Mouse (Mus musculus) heart, embryonic 11.5 days (tissue): ENCODE measurements at regions not wholly inside any gene's neighbourhood (a gene's known extent, or its start where the extent isn't known, plus 50 kb on each side); places are given as distances from the start of the nearest gene placed in this dataset.
A peak's percentile ranks its signal among the peaks of the same experiment; 100 is the strongest.

Source experiments
- ATAC-seq: fragments of 200-750 bp; cut with Nextera tagmentation; replicated peaks from 2 replicates; pipeline ENCODE4 v1.8.0; 2017; ENCODE audit warnings: moderate library complexity; ENCODE audit not compliant: insufficient number of reproducible peaks, low FRiP score, low TSS enrichment
- H3K27ac ChIP-seq: fragments of 300-500 bp; sonication (generic); 2 replicates; pipeline ENCODE4 v1.5.1; 2014; ENCODE audit warnings: mild to moderate bottlenecking, low read depth, low read length
- H3K27me3 ChIP-seq: fragments of 300-500 bp; sonication (generic); 2 replicates; pipeline ENCODE4 v1.6.1; 2014; ENCODE audit warnings: mild to moderate bottlenecking, low read length, mixed read lengths; ENCODE audit not compliant: control insufficient read depth, insufficient read depth
- H3K36me3 ChIP-seq: fragments of 300-500 bp; sonication (generic); 2 replicates; pipeline ENCODE4 v1.6.1; 2014; ENCODE audit warnings: mild to moderate bottlenecking, low read length, moderate library complexity, mixed read lengths; ENCODE audit not compliant: control insufficient read depth, insufficient read depth
- H3K4me1 ChIP-seq: fragments of 300-500 bp; sonication (generic); 2 replicates; pipeline ENCODE4 v1.6.1; 2014; ENCODE audit warnings: low read length; ENCODE audit not compliant: control insufficient read depth, insufficient read depth
- H3K4me2 ChIP-seq: fragments of 300-500 bp; sonication (generic); 2 replicates; pipeline ENCODE4 v1.6.1; 2014; ENCODE audit warnings: mild to moderate bottlenecking, moderate library complexity
- H3K4me3 ChIP-seq: fragments of 300-500 bp; sonication (generic); 2 replicates; pipeline ENCODE4 v1.5.1; 2014; ENCODE audit warnings: low read depth, low read length
- H3K9ac ChIP-seq: fragments of 300-500 bp; sonication (generic); 2 replicates; pipeline ENCODE4 v1.6.1; 2014; ENCODE audit warnings: mild to moderate bottlenecking, low read depth, low read length, moderate library complexity
- H3K9me3 ChIP-seq: fragments of 300-500 bp; sonication (generic); replicated peaks from 2 replicates; pipeline ENCODE4 v1.6.1; 2016; ENCODE audit warnings: low read length; ENCODE audit not compliant: control insufficient read depth
- WGBS: fragments of 180-500 bp; shearing (Covaris S2); extraction: QIAGEN DNeasy Blood & Tissue Kit; methylation state at CpG from one replicate; pipeline ENCODE4 v1.1.7; 2014; ENCODE audit not compliant: insufficient replicate concordance; 5-methylcytosine and 5-hydroxymethylcytosine counted together

GRCm38 (mm10) chr13:28416887-28417286, 159.6 kb downstream of the Gm11361 start:
- 39% methylated on average over 8 of the region's 8 CpGs for WGBS
- no peaks in the 10 kb centered on the region for H3K36me3 ChIP-seq
- no peaks in the 10 kb centered on the region for H3K27me3 ChIP-seq
- no peaks in the 10 kb centered on the region for H3K9me3 ChIP-seq
- peak overlapping the region; percentile 63 for H3K4me2 ChIP-seq
- H3K4me3 ChIP-seq, result no peak overlapping the region; the same call in 1 of the 2 replicates
- H3K4me1 ChIP-seq, result peaks cover 45% of the 10 kb centered on the region
- peak overlapping the region; percentile 94 for H3K27ac ChIP-seq
- H3K9ac ChIP-seq, result no peak overlapping the region
- ATAC-seq, result no peak

DNA sequence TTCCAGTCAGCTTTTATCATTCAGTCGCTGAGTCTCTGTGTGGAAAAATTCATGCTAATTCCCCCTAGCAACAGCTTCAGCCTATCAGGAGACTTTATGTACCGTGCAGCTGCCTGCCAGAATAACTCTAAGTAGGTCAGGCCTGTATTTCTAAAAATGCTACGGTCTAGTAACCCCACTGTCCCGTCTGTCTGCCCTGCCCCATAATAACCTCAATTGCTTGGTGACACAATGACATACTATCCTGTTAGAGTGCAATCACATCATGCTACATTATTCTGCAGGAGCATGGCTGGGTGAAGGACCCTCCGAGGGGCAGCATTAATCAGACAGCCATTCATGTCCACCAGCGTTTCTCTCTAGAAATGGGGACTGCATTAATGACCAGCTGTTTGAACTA, 158.9 kb downstream of the Gm11361 start:
- ATAC-seq, result no peak

DNA sequence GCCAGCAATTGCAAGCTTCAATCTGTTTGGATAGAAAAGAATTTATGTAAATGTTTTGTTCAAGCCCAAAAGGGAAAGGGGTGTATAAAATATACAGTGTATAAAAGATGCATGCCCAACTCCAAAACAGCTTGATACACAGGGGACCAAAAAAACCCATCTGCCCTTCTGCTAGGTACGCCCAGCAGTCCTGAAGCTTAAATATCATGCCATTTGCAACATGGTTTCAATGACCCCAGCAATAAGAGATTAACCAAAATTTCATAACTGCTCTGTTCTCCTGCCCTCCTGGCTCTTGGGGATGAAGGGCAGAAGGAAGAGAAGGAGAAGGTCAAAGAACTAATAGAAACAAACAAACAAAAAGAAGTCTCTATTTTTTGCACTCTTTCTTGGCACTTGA, 158.4 kb downstream of the Gm11361 start:
- Histone ChIP-seq H3K27ac (0 out of 2 replicates have a peak overlapping the region, but pooled peaks have one; percentile 18), H3K4me1 (peaks cover 35% of the 10 kb centered on the region), H3K27me3 (no peaks in the 10 kb centered on the region), H3K4me2 (no peak overlapping the region), H3K9ac (no peak overlapping the region), H3K9me3 (no peaks in the 10 kb centered on the region), H3K4me3 (no peak overlapping the region), H3K36me3 (no peaks in the 10 kb centered on the region)
- WGBS, result 74% methylated on average over 1 of the region's 1 CpGs
- ATAC-seq, result no peak

More for the DNA sequence above, 158.9 kb downstream of the Gm11361 start:
- Histone ChIP-seq H3K36me3 (no peaks in the 10 kb centered on the region), H3K9me3 (no peaks in the 10 kb centered on the region), H3K4me1 (peaks cover 40% of the 10 kb centered on the region), H3K27ac (peak overlapping the region; percentile 32; the same call in 1 of the 2 replicates), H3K27me3 (no peaks in the 10 kb centered on the region), H3K9ac (no peak overlapping the region; the same call in 1 of the 2 replicates), H3K4me2 (peak overlapping the region; percentile 6; the same call in 1 of the 2 replicates), H3K4me3 (no peak overlapping the region)
- 23% methylated on average over 6 of the region's 6 CpGs for WGBS

GRCm38 (mm10) chr13:28410324-28410723, 153.0 kb downstream of the Gm11361 start:
- Histone ChIP-seq H3K27me3 (no peaks in the 10 kb centered on the region), H3K9me3 (no peaks in the 10 kb centered on the region), H3K36me3 (no peaks in the 10 kb centered on the region), H3K9ac (no peak overlapping the region), H3K27ac (no peak overlapping the region), H3K4me3 (no peak overlapping the region), H3K4me1 (no peaks in the 10 kb centered on the region), H3K4me2 (no peak overlapping the region)
- ATAC-seq, result no peak
- WGBS, result 69% methylated on average over 2 of the region's 2 CpGs

DNA sequence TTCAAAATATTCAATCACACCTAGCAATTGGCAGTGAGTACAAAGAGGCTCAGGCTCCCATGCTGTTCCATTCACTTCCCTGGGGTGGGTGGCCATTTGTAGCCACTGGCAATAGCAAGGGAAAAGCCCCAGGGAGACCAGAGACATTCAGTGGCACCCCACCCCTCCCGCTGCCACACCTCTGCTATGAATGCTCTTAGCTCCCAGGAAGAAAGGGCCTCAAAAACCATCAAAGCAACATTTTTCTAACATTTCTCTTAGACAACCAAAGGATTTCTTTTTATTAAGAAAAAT, 152.2 kb downstream of the Gm11361 start:
- Histone ChIP-seq H3K4me1 (no peaks in the 10 kb centered on the region), H3K9me3 (no peaks in the 10 kb centered on the region), H3K9ac (no peak overlapping the region), H3K4me2 (no peak overlapping the region), H3K27me3 (no peaks in the 10 kb centered on the region), H3K4me3 (no peak overlapping the region), H3K27ac (no peak overlapping the region), H3K36me3 (no peaks in the 10 kb centered on the region)
- ATAC-seq, result no peak
- WGBS, result 88% methylated on average over 1 of the region's 1 CpGs

DNA sequence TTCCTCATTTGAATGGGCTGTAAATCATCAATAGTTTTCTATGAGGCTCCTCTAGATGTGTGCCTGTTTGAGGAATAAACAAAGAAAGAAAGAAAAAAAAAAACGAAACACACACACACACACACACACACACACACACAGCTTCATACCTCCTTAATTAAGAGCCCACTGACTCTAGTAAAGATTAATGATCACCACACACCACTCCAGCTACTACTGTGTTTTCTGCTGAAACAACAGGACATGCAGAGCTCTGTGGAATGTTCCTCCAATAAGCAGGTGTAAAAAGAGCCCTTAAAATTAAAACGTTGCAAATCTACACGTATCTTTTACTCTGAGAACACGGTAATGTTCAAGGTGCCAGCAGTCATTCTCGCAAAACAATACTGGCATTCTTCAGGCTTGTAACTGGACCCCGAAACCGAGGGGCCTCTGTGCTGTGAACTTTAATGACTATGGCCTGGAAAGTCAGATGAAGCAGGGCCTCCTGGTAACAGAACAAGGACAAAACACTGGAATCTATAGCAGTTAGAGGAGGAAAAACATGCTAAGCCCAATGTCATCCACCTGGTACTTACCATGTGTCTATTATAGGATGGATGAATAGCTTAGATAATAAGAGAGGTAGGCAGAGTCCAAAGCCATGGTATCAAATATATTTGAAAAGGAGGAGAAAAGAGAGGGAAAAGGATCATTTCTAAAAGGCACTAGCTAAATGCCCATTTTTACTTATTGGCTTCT, 151.7 kb downstream of the Gm11361 start:
- no peaks in the 10 kb centered on the region for H3K27me3 ChIP-seq
- H3K9me3 ChIP-seq, result no peaks in the 10 kb centered on the region
- H3K4me2 ChIP-seq, result no peak overlapping the region
- no peaks in the 10 kb centered on the region for H3K4me1 ChIP-seq
- no peak overlapping the region for H3K4me3 ChIP-seq
- no peak overlapping the region for H3K9ac ChIP-seq
- ATAC-seq, result no peak
- H3K27ac ChIP-seq, result no peak overlapping the region
- WGBS, result 60% methylated on average over 7 of the region's 7 CpGs
- no peaks in the 10 kb centered on the region for H3K36me3 ChIP-seq

- 42% methylated on average over 7 of the region's 7 CpGs for WGBS
- H3K27me3 ChIP-seq, result no peaks in the 10 kb centered on the region
- H3K4me2 ChIP-seq, result no peak overlapping the region
- H3K4me3 ChIP-seq, result no peak overlapping the region
- no peak for ATAC-seq
- H3K9ac ChIP-seq, result no peak overlapping the region
- H3K4me1 ChIP-seq, result 0 out of 2 replicates have a peak, but pooled peaks cover 2% of the 10 kb centered on the region
- H3K27ac ChIP-seq, result no peak overlapping the region
- H3K9me3 ChIP-seq, result no peaks in the 10 kb centered on the region
- H3K36me3 ChIP-seq, result no peaks in the 10 kb centered on the region
Measured at GRCm38 (mm10) chr13:28400459-28400858, 143.1 kb downstream of the Gm11361 start.
